ENCODE assay signal across 8 mouse cellular contexts in genomic region chr5:129594116-129595114, GRCm38 (mm10). TPM values are rescaled to one million over a fixed set of nuclear protein-coding genes. Genes with fewer than 3 reads are reported as not detected.
DNase-seq lines count a peak whose midpoint lies in the region; ATAC-seq and TF ChIP-seq lines count a peak whose summit lies in the region.
"Had no signal": no experiment of that assay in that cellular context is flagged by ENCODE, and none has a peak within 500 bp of the region (broad histone marks: within the 10 kb centered on the region; RNA-seq: fewer than 3 reads in every experiment).

No protein-coding gene starts in this region.

- ATAC-seq in midbrain, embryonic 16.5 days: peak; percentile 49

- no peak overlapping the region for H3K9ac ChIP-seq in midbrain, embryonic 16.5 days (ENCODE audit: low read depth, low read length)

- TF ChIP-seq POLR2A in spleen, adult 2 months (IDR thresholded peaks at IDR 0.05; ENCODE audit: low read depth, low read length): no peak

- H3K9me3 ChIP-seq in midbrain, embryonic 16.5 days (replicated peaks; ENCODE audit: control insufficient read depth, low read length, poor library complexity, severe bottlenecking): no peaks in the 10 kb centered on the region; the same call in 1 of the 2 replicates

- WGBS in midbrain, embryonic 16.5 days: 48% methylated on average over 19 of the region's 19 CpGs
- 48% methylated on average over 19 of the region's 19 CpGs for WGBS in spleen, adult 2 months

- H3K27me3 ChIP-seq in midbrain, embryonic 16.5 days (ENCODE audit: control insufficient read depth, insufficient read depth, low read depth, low read length): no peaks in the 10 kb centered on the region
- H3K27me3 ChIP-seq in spleen, adult 2 months (ENCODE audit: control insufficient read depth, insufficient read depth, low read length): no peaks in the 10 kb centered on the region

- TF ChIP-seq CTCF in gastrocnemius, adult 2 months (IDR thresholded peaks at IDR 0.05): peak; percentile 98; the same call in 1 of the 2 replicates
- peak; percentile 99 for TF ChIP-seq CTCF in spleen, adult 2 months (IDR thresholded peaks at IDR 0.05; ENCODE audit: extremely low read depth, insufficient read depth, insufficient read length, insufficient replicate concordance)

- no peak overlapping the region for H3K4me2 ChIP-seq in midbrain, embryonic 16.5 days (ENCODE audit: low read length)

- intact Hi-C loops in gastrocnemius, adult 2 months (cut with DNase I): loop anchor here (1.0 kb wide), 1 partner anchor 416 kb away; no protein-coding TSS in a partner anchor
- intact Hi-C loops in left cerebral cortex, postnatal 4 days (cut with DNase I): no loop called here

- H3K4me1 ChIP-seq in midbrain, embryonic 16.5 days (ENCODE audit: control insufficient read depth, insufficient read depth, low read length): peaks cover 10% of the 10 kb centered on the region
- no peaks in the 10 kb centered on the region for H3K4me1 ChIP-seq in spleen, adult 2 months (ENCODE audit: control insufficient read depth, insufficient read depth, insufficient read length)

- H3K36me3 ChIP-seq in midbrain, embryonic 16.5 days (ENCODE audit: control insufficient read depth, insufficient read depth, low read length): peaks cover 9% of the 10 kb centered on the region
- H3K36me3 ChIP-seq in spleen, adult 2 months (ENCODE audit: control insufficient read depth, insufficient read depth, low read length): no peaks in the 10 kb centered on the region

- peak; percentile 90 for DNase-seq in ZHBTc4 (ENCODE audit: low read depth, low spot score)
- peak; percentile 95 to 98 for DNase-seq in cerebellum, postnatal 10 days
- peak; percentile 87 for DNase-seq in gastrocnemius, adult 2 months
- DNase-seq in kidney, adult 18-20 months: peak; percentile 82
- peak; percentile 91 for DNase-seq in left cerebral cortex, postnatal 4 days
- DNase-seq in spleen, adult 2 months (ENCODE audit: low read depth in 1 of 2, low spot score in 2 of 2): peak; percentile 32 to 76

- H3K4me3 ChIP-seq in gastrocnemius, adult 2 months: no peak overlapping the region
- no peak overlapping the region for H3K4me3 ChIP-seq in midbrain, embryonic 16.5 days (ENCODE audit: low read depth, low read length)
- no peak overlapping the region for H3K4me3 ChIP-seq in spleen, adult 2 months (ENCODE audit: extremely low read depth, insufficient read depth, insufficient read length)
- H3K4me3 ChIP-seq: megakaryocyte, embryonic 14.5 days had no signal

- no peak overlapping the region for H3K27ac ChIP-seq in gastrocnemius, adult 2 months
- H3K27ac ChIP-seq in midbrain, embryonic 16.5 days (ENCODE audit: low read length): no peak overlapping the region
- H3K27ac ChIP-seq in spleen, adult 2 months (ENCODE audit: insufficient read depth, low read length): no peak overlapping the region

RNA-seq across cellular contexts. Expression of gene Mmp17, which starts 10.4 kb away (rescaled TPM):
- under 1 TPM; 0.26 to 0.39 TPM for total RNA-seq in gastrocnemius, adult 2 months (2021)
- 10 to 100 TPM; 39.5 to 47.2 TPM for total RNA-seq in left cerebral cortex, postnatal 4 days (2021)
- 11.1 and 11.7 TPM in 2 replicates for polyA plus RNA-seq in midbrain, embryonic 16.5 days (2015; fragmentation: Nextera tagmentation; extraction: Ambion mirVana)
- polyA plus RNA-seq in spleen, adult 2 months (2012; rRNA removed): 3.2 and 3.4 TPM in 2 replicates

Comparison
In these comparisons a context has a peak if more than half of its experiments do, and no peak if none do; other contexts are left out.
1. RNA of gene Mmp17, which starts 10.4 kb away (total RNA-seq): 39.5 to 47.2 TPM in left cerebral cortex, postnatal 4 days; 0.26 to 0.39 TPM in gastrocnemius, adult 2 months; every median in the first group is over 10 times any median in the second.
2. Peak in every context shown above with its lines, with median percentiles within 50 percentile points of each other: DNase-seq.